Mouse (Mus musculus) c-Kit-positive CD71-positive TER-119-negative erythroid progenitor cells, embryonic 14.5 days (primary cell): ENCODE measurements around the gene Pgm5.
"Not testable (repeated sequence)": the region's sequence is repeated elsewhere in the genome, so short reads cannot be mapped to it uniquely, and the experiment has no call there.

Experiments used
- DNase-seq: peaks from one replicate; pipeline ENCODE4 v3.0.0-alpha.2; 2013; ENCODE audit warnings: low read depth

The Pgm5 gene

DNA sequence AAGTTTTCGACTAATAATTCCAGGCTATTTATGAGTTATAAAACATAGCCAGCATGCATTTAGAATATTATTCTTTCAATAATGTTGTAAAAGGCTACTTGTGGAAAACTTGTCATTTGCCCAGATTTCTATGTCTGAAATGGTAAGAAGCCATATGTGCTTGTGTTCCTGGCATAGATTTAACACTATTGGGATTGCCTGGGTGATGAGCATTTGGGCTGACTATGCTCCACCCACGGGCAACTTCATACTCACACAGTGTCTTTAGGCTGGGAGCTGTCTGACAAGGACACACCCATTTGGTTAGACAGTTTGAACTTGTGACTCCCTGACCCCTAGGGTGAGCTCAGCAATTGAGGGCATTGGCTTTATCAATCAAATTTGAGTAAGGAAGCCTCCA is 157.3 kb downstream of the Pgm5 start:
- no peak for DNase-seq

DNA sequence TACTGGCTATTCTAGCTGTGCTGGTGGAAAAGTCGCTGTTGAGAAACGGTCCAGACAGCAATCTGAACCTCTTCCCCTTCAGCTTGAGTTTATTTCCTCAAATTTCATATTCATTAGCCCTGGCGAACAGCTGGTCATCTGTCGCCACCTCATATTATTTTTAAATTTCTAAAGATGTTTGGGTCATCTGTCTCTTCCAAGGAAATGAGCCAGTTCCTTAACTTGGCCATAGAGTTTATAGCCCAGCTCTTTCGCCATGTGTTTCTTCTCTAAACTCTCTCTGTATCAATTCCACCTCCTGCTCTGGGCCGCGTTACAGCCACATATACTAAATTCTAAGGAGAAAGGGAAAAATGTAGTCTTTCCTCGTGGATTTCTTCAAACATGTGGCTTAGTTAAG is 158.0 kb downstream of the Pgm5 start:
- no peak for DNase-seq

DNA sequence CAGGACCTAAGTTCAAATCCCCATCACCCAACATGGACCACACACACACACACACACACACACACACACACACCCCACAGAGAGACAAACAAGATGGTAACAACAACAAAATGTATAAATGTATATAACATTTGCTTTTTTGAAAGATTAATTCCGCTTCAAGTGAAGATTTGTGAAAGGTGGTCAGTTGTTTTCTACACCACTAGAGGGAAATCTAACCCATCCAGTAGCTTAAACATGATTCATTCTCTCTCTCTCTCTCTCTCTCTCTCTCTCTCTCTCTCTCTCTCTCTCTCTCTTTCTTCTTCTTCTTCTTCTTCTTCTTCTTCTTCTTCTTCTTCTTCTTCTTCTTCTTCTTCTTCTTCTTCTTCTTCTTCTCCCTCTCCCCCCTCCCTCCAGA is 158.5 kb downstream of the Pgm5 start:
- not testable (repeated sequence) for DNase-seq

DNA sequence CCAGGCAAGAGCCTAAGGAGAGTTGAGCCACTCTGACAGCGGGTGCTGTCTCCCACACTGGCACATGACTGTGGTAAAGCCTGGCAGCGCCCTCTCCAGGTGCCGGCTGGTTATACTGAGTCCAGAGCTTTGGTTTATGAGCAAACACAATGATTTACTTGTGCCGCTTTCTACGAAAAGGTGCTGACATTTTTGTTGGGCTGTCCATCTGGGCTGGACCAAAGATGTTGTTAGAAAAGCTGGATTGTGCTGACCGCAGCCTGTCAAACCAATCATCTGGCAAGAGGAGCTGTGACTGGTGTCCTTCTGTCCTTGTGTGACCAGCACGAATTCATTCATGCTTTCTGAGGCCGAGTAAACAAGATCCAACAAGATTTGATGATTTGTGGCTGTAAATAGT is 159.9 kb downstream of the Pgm5 start:
- no peak for DNase-seq

DNA sequence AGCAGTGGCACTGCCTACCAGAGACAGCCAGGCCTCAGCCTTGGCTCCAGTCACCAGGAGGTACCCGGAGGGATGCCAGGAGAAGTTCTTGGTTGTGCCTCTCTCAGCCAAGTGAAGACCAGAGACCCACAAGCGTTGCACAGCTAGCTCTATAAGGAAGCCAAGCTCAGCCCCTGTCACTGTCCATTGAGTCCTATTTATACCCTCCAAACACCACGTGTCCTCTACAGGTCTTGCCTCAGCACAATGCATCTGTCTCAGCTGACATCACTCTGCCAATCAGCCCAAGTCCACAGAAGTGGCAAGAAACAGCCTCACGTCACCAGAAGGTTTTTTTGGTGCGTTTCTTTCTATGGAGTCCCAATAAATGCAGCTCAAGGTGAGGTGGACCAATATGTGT is 161.0 kb downstream of the Pgm5 start:
- DNase-seq: no peak

DNA sequence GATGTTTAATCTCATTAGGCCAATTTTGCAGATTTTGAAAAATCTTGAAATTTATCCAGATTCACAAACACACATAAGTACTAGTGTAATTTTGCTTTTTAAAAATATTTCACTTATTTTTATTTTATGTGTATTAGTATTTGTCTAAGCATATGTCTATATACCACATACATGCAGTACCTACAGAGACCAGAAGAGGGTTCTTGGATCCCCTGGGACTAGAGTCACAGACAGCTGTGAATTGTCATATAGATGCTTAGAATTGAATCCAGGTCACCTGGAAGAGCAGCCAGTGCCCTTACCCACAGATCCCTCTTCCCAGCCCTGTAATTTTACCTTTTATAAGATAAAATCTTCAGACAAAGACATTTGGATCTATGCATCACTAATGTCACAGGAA is 161.7 kb downstream of the Pgm5 start:
- peak; percentile 10 for DNase-seq

DNA sequence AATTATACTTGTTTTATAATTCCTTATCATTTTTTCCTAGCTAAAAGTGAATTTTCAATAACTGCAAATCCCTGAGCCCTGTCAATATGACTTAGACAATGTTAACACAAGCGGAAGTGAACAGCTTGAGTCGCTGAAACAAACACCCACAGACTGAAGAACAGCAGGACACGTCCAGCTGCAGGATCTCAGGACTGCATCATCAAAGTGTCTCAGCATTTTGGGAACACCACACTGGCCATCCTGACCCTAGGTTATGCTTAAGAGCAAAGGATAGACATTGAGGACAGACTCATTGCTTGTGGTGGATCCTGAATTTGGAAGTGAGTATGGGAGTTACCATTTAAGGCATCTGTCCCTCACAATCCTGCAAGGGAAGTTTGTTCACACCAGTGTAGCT is 162.5 kb downstream of the Pgm5 start:
- no peak for DNase-seq

DNA sequence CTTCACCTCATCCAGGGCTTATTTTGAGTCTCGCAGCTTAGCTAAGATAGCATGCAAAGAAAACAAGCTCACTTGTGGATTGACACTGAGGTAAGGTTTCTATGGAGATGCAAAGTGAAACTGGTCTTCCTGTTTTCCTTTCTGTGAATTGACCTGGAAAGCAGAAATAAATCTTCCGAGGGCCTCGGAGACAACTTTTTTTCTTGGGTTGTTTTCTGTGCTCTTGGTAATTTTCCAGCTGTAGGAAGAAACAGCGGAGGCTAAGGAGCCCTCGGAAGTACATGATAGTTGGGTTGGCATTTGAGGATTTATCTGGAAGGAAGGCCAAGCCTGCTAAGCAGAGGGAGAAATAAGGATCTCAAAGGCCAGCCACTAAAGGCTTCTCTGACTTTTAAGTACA is 163.0 kb downstream of the Pgm5 start:
- DNase-seq: no peak

DNA sequence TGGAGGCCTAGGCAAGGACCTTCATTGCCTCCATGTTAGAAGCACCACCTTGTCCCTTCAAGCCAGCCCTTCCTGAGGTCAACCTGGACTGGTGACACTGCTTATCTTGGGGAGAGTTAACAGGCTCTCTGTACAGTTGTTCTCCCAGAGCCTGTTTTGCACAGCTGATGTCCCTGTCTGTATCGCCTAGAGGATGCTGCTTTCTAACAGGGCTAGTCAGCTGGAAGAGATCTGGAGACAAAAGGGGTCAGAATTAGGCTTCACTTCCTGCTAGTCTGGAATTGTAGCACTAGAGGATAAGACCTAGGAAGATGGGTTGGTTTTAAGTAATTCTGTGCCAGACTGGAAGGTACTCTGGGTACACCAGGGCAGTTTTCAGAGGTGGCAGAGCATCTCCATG is 163.7 kb downstream of the Pgm5 start:
- no peak for DNase-seq

DNA sequence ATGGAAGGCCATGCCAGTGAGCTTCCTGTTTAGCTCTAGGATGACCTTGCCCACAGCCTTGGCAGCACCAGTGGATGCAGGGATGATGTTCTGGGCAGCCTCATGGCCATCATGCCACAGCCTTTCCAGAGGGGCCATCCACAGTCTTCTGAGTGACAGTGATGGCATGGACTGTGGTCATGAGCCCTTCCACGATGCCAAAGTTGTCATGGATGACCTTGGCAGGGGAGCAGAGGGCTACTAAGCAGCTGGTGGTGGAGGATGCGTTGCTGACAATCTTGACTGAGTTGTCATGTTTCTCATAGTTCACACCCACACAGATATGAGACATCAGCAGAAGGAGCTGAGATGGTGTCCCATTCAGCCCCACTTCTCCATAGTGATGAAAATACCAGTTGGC is 169.0 kb downstream of the Pgm5 start:
- DNase-seq: no peak

DNA sequence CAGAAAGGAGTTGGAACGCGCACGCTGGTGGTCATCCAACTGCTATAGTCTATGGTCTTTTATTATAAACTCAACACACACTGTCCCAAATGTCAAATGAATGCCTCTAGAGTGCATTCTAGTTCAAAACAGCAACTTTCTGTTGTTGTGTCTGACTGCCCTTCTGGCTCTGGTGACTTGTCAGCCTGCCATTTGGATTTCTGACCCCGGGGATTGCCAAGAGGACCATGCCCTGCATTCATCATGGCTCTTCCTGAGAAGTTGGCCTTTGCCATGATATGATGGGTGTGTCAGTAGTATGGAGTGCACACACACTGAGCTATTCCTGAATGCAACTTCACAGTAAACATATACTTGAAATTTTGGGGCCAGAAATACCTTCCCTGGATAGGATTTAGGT is 172.1 kb downstream of the Pgm5 start:
- no peak for DNase-seq

DNA sequence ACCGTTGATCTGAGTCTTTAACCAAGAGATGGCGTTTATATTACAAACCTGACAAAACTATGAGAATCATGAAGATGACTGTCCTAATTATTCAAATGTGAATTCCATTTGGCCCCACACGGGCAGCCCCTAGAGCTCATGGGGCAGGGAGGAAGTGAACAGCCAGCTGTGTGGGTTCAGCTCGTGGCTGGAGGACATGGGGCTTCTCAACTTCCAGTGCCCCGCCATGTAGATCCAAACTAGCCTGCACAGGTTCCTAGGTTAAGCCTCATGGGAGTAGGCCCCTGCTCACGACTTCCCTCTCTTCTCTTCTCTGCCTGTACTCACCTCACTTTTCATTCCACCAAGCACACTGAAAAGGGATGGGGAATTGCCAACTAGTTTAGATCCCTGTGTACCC is 173.3 kb downstream of the Pgm5 start:
- DNase-seq: no peak

DNA sequence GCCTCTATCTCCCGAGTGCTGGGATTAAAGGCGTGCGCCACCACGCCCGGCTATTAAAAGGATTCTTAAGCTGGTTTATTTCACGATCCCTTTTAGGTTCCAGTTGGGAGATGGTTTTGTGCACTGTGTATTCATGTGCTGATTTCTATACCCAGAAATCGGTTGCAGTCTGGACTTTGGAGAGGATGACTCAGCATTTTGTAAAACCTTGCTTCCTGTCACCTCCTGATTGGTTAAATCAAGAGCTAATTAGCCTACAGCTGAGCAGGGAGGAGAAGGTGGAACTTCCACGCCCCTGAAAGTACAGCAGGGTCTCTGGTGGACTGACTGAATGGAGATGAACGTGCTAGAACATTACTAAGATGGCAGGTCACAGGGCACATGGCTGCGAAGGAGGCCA is 175.2 kb downstream of the Pgm5 start:
- no peak for DNase-seq

DNA sequence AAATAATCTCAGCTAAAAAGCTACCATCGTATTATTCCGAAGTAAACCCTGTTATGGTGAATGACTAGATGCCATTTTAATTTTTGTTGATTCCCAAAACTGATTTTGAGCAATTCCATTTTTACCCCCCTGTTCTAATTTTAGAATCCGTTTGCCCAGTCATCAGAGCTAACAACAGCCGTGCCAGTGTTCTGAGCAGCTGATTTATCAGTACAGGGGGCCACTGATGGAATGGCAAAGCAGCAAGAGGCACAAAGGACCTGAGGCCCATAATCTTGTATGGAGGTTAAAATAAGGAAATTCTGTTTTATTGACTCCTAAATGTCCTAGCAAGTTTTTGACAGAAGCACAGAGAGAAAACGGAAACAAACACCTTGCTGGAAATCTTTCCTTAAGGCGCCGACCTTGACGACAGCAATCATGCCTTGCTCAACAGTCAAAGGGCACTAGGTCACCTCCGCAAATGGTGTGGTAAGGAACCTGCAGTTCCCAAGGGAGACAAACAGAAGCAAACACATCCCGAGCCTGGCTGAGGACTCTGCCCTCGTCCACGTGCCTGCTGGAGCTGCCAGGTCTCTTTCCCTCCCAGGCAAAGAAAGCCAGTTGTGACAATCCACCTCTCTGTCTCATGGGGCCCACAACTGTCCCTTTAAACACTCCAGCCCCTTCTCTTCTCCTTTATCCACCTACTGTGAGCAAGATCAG is 178.5 kb downstream of the Pgm5 start:
- DNase-seq: no peak

DNA sequence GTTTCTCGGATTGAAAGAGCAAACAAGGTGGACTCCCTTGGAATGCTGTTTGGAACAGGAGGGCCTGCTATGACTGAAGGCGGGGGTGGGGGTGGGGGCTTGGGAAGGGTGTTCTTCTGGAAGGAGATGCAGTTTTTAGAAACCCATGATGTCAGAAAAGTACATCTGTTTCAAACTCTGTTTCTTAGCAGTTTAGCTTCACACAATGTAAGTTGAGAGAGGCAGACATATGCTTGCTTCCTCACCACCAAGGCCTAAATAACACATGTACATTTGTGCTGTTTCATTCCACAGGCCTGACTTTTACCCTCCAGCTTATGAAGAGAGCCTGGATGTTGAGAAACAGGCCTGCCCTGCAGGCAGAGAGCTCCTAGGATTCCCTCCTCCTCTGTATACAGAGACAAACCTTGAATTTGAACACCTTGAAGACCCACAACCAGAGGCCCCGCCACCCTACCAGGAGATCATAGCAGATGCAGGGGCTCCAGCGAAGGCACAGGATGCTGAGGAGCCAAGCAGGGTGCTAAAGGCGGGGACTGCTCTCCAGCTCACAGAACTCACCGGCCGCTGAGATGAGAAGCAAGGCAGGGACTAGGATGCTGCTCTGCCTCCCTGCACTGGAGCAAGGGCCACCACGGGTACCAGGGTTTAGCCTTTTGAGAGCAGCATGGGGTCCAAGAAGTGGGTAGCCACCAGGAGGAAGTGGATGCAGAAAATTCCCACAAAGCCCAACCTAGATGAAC is 184.2 kb downstream of the Pgm5 start:
- no peak for DNase-seq

DNA sequence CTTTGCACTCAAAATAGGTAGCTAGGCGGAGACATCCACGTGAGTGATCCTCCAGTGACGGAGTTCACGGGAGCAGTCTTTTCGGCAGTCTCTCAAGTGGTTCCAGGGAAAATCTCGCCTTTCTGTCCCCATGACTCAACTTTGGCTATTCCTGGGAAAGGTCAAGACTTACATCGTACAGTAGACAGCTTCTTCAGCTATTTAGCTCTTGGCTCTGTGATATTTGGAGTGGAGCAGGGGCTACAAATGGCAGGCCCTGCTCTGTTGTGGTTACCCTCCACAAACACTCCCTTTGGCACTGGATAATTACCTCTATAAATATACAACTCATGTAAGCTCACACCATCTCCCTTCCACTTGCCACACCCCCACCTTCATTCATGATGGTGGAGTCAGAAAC is 185.2 kb downstream of the Pgm5 start:
- no peak for DNase-seq

DNA sequence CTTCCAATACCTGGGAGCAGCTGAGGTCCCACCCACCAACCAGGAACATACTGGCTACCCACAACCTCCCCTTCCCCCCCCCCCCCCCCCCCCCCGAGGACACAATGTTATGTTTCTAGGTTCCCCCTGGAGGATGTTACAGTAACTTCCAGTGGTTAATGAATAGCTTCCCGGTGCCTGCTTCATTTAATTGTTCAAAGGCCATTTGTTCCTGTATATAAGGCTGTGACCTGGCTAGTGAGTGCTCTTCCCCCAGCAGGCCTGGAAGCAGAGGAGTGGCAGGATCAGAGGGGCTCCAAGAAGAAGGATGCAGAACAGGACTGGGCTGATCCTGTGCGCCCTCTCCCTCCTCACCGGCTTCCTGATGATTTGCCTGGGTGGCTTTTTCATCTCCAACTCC is 187.9 kb downstream of the Pgm5 start, which contains the start of gene Tmem252:
Gene Tmem252, plus strand, starts transcription at position 247 of the 400 bp plus-strand sequence.
- no peak for DNase-seq

DNA sequence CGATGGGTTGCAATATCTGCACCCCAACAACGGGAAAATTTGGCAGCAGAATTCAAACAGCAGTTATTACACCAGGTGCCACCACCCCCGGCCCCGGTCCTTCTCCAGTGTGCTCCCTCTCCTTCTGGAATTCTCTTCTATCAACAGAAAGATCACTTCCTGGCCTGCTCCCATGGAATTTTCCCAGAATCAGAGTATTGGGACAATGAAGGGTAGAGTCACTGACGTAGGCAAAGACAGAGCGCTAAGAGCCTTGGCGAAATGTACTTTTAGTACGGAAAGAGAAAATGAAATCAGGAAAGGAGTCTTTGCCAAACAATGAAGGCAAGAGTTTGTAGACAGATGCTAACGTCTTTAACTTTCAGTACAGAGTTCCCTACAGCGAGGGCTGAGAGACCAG is 188.3 kb downstream of the Pgm5 start:
- DNase-seq: no peak

DNA sequence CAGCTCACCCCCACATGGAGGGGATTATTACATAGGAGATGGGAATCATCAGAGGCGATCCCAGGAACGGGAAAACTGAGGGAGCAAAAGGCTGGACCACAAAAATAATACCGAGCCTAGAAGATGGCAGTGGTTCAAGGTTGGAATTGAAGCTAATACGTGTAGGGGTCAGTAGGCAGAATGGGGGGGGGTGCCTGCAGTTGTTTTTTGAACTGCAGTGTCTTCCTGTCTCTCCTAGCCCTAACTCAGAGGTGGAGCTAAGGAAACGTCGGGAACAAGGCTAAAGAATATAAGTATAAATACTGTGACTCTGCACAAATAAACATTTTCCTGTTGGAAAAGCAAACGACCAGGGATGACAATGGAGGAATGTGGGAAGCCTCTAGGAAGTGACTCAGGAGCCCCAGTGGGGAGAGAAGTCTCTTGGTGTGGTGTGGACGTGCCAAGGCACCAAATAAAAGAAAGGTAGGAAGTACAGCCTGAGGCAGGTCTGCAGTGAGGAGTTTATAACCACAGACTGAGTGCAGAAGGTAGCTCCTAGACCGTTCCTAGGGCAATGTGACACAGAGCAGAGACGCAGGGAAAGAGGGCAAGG is 189.2 kb downstream of the Pgm5 start:
- no peak for DNase-seq

DNA sequence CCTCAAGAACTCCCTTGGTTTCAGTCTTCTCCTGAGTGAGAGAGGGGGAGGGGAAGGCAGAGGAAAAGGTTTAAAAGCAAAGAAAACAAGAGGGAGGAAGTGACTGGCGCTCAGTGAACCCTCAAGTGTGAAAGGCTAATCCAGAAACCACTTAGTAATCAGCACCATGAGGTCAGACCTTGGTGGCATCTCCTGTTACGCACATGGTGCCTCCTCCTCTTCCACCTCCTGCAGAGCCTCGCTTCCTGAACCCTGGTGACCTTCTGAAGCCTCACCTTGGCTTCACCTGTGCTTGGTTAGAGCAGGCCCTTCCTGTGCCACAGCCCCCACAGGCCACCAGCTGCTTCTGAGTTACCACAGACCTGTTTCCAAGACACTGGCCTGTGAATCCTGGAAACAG is 190.1 kb downstream of the Pgm5 start:
- no peak for DNase-seq

DNA sequence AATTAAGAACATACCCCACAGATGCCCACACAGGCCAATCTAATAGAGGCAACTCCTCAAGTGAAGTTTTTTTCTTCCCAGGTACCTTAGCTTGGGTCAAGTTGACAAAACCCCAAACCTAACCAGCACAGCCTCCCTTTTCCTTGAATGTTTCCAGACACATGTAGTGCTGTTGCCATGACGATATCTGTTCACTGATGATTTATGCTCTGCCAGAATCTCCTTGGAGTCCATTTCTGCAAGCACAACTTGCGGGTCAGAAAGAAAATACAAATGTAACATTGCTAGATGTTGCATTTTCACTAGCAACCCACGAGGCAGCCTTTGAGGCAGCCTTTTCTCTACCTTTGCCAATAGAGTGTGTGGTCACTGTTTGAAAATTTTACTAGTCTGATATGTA is 194.1 kb downstream of the Pgm5 start:
- DNase-seq: no peak

DNA sequence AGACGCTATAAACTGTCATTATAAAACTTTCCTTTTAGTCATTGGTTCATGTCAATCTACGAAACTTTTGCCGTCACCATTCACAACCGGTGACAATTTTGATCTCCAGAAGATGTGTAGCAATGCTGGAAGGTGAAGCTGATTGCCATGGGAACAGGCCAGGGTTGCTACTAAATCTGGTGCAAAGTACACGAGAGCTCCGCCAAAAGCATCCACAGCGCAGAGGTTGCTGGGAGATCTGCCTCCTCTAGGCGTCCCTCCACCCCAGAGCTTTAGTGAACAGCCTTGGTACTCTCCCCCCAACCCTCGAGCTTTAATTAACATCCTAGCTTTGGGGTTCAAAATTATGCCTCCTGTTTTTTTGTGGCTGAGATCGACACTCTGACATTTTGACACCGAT is 195.9 kb downstream of the Pgm5 start:
- no peak for DNase-seq

DNA sequence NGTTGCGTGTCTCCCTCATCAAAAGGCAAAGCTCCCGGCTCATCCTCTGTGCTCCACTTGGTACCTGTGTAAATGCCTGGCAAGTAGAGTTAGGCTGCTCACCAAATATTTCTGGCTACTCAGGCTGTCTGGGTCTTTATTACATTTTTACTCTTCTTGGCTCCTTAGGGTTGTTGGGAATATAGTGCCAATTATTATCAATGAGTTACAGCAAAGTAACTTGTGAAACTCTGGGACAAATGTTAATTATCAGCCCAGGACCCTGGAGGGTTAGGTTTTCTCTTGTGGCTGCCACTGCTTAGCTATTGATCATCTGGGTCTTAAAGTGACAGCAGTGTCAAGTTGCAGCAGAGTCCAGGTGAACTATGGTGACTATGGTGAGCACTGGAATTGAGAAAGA is 199.3 kb downstream of the Pgm5 start:
- no peak for DNase-seq

DNA sequence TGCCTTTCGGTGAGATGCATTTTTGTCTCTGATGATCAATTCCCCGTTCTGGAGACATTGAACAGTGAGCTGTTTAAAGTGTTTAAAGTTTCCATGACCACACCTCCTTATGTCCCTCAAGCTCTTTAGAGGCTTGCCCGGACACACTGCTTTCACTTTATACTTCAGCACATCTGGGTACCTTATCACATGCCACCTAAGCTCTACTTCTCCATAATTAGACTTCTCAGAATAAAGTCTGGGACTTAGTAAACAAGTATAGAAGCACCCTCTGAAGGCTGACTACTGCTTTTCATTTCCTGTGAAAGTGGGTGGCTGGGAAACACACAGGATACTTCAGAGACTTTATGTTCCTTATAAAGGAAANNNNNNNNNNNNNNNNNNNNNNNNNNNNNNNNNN is 204.7 kb downstream of the Pgm5 start:
- DNase-seq: no peak
